Mouse (Mus musculus) macrophage (primary cell): ENCODE data around the gene Lrriq3. TPM values are rescaled to one million over a fixed set of nuclear protein-coding genes. Genes with fewer than 3 reads are reported as not detected.

ENCODE experiments used
- H3K27ac ChIP-seq: fragments of 350-480 bp; formaldehyde crosslinking; 2 replicates; pipeline ENCODE4 v1.9.0; 2021
- H3K36me3 ChIP-seq: fragments of 350-480 bp; formaldehyde crosslinking; 2 replicates; pipeline ENCODE4 v1.9.0; 2021; ENCODE audit errors: inconsistent target
- H3K4me3 ChIP-seq: fragments of 350-480 bp; formaldehyde crosslinking; 2 replicates; pipeline ENCODE4 v1.9.0; 2021; ENCODE audit errors: inconsistent target
- H3K79me2 ChIP-seq: fragments of 350-480 bp; formaldehyde crosslinking; 2 replicates; pipeline ENCODE4 v1.9.0; 2021; ENCODE audit errors: inconsistent target
- whole genome bisulfite sequencing: methylation state at CpG from one replicate; pipeline ENCODE4 v1.1.7; 2026; ENCODE audit warnings: inconsistent platforms; ENCODE audit not compliant: missing documents; 5-methylcytosine and 5-hydroxymethylcytosine counted together
- polyA plus RNA-seq: library from polyadenylated mRNA; stranded (reverse); fragments of 250-400 nt; gene quantifications from 3 replicates; pipeline ENCODE4 v1.2.4, GENCODE M21; 2018; ENCODE audit warnings: inconsistent platforms

Gene Lrriq3
- polyA plus RNA-seq, 1 experiment from 2014 or later, result 0.59 TPM

DNA sequence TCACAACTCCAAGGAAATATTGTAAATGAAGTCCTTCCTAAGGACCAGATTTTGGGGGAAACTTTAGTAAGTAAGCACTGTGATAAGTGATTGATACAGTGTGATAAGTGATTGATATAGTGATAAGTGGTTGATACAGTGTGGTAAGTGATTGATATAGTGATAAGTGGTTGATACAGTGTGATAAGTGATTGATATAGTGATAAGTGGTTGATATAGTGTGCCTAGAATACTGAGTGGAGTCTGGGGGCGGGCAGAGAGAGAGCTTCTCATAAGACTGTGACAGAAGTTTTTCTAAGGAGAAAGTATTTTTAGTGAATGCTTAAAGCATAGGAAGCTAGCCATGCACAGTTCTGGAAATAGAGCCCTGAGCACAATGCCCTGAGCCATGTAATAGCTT is 51.1 kb downstream of the Lrriq3 start:
- Histone ChIP-seq H3K4me3 (no peak overlapping the region), H3K36me3 (no peaks in the 10 kb centered on the region), H3K27ac (no peak overlapping the region), H3K79me2 (no peaks in the 10 kb centered on the region)
- 83% methylated on average over 1 of the region's 1 CpGs for WGBS

DNA sequence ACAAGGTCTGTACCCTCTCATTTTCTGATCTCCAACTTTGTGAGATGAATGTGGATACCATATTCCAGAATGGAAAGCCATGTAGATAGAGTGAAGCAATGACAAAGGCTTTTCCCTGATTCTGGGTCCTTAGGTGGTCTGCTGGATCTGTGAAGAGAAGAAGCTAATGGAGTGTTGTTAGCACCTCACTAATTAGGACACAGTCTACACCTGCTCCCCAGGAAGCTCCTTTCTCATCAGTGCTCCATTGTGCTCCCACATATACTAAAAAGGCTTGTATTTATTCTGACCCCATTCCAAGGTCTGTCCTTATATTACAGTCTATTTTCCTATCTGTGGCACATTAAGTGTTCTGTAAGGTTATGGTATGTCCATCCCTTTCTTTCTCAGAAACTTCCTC is 68.6 kb downstream of the Lrriq3 start:
- Histone ChIP-seq H3K27ac (no peak overlapping the region), H3K36me3 (no peaks in the 10 kb centered on the region), H3K4me3 (no peak overlapping the region), H3K79me2 (no peaks in the 10 kb centered on the region)

DNA sequence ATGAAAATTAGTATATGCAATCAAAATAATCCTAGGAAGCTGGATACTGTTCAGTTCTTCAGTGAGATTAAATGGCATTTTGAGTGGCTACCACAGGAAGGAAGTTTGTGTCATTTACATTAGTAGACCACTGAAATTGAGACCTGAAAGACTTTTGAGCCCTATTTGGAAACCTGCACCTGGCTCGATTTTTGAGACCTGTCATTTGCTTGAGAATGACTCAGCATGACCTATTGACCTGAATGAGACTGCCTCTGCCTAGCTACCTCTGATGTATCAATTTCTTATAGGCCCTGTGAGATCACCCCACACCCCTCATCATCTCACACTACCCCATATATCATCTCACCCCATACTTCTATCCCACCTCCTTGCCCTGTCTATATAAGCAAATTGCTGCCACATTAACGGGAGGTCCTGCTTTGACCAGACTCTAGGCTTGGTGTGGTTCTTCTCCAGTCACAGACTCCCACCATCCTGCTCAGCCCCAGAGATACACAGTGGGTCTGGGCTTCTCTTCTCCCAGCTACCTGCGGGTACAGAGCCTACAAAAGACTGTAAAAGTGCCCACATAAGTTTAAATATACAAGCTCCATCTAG is 87.2 kb downstream of the Lrriq3 start:
- Histone ChIP-seq H3K27ac (no peak overlapping the region), H3K79me2 (no peaks in the 10 kb centered on the region), H3K36me3 (no peaks in the 10 kb centered on the region), H3K4me3 (no peak overlapping the region)
- WGBS, result 75% methylated on average over 3 of the region's 3 CpGs

DNA sequence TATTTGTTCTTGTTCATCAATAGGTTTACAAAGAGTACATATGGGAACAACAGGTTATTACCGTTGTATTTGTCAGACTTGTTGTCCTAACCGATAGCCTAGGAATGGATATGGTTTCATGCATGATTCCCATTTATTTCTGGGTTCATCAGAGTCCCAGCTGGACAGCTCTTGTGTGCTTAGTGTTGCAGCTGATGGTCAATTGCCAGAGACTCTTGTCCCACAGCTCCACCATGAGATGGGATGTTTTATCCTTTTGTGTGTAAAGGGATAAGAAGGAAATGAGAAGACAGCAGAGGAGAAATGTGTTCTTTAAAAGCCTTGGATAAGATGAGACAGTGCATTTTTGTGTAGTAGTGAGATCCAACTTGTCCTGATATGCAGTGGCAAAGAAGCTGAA is 93.2 kb downstream of the Lrriq3 start:
- no peaks in the 10 kb centered on the region for H3K79me2 ChIP-seq
- no peak overlapping the region for H3K4me3 ChIP-seq
- no peaks in the 10 kb centered on the region for H3K36me3 ChIP-seq
- 94% methylated on average over 2 of the region's 2 CpGs for WGBS
- H3K27ac ChIP-seq, result no peak overlapping the region

DNA sequence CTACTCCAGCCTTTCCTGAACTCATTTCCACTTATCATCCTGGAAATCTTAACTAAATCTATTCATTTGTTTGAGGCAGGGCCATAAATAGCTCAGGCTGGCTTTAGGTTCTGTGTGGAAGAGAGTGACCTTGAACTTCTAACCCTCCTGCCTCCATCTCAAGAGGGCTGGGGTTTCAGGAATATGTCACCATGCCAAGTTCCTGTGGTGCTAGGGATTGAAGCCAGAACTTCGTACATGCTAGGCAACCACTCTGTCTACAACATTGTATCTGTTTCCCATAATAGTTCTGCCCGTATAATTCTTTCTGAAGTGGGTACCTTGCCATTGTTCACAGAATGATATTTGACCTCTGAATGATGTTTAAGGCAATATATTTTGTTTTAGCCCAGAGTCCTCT is 95.6 kb downstream of the Lrriq3 start:
- Histone ChIP-seq H3K27ac (no peak overlapping the region), H3K4me3 (no peak overlapping the region), H3K36me3 (no peaks in the 10 kb centered on the region), H3K79me2 (no peaks in the 10 kb centered on the region)
- 56% methylated on average over 2 of the region's 2 CpGs for WGBS

DNA sequence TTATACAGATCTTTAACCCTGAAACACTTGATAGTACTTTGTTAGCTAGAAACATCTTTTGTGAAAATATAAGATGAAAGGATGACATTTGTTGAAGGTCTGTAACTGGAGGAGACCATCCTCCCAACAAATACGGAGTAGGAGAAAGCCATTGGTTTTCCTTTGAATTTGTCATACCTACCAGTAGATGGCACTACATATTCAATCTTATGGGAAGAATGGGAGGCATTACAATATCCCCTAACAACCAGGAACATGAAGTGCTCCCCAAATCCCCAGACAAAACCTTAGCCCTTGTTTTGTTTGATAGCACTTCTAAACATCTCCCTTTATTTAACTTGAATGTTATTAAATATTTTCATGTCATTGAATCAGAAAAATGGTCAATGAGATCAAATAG is 141.7 kb downstream of the Lrriq3 start:
- H3K4me3 ChIP-seq, result no peak overlapping the region
- no peaks in the 10 kb centered on the region for H3K36me3 ChIP-seq
- H3K79me2 ChIP-seq, result no peaks in the 10 kb centered on the region
- WGBS, result 0% methylated on average over 1 of the region's 1 CpGs
- H3K27ac ChIP-seq, result no peak overlapping the region

DNA sequence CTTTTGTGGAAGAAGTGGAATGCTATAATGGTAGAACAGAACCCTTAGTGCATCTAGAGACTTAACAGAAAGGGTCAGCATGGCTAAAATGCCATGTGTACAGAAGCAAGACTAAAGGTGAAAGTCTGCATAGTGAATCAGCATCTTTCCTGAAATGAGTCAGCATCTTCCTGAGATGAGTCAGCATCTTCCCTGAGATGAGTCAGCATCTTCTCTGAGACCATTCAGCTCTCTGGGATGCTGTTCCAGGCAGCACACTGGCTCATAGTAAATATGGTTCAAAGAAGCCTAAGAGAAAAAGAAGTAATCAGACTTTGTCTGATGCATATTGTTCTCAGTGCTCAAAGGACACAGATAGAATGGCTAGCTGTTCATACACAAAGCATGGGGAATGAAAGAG is 142.3 kb downstream of the Lrriq3 start:
- no peaks in the 10 kb centered on the region for H3K36me3 ChIP-seq
- H3K4me3 ChIP-seq, result no peak overlapping the region
- H3K27ac ChIP-seq, result no peak overlapping the region
- no peaks in the 10 kb centered on the region for H3K79me2 ChIP-seq

Other genes with a start within 250 kb of the Lrriq3 start
- gene Tnni3k, start 38.0 kb upstream of the Lrriq3 start, polyA plus RNA-seq, result 0.46 TPM in 1 of 3 replicates, not detected in the others
- 11.4 to 18.4 TPM (median 13.0 TPM) in 3 replicates for gene Fpgt, start within 50 bp of the Lrriq3 start, polyA plus RNA-seq